Mouse (Mus musculus) cerebellum, adult 2 months (tissue): ENCODE results near the gene Tyro3. TPM values are rescaled to one million over a fixed set of nuclear protein-coding genes. Genes with fewer than 3 reads are reported as not detected.

Experiments
- DNase-seq, 2 experiments: peaks; one replicate each; pipeline ENCODE4 v3.0.0; 2021
- H3K27ac ChIP-seq: fragments of 200-500 bp; 2 replicates; pipeline ENCODE4 v1.5.1; 2012; ENCODE audit warnings: low read length, control low read depth, inconsistent platforms; ENCODE audit not compliant: insufficient read depth
- H3K27me3 ChIP-seq: fragments of 200-500 bp; 2 replicates; pipeline ENCODE4 v1.6.1; 2012; ENCODE audit warnings: inconsistent platforms, mild to moderate bottlenecking, low read length, moderate library complexity; ENCODE audit not compliant: control insufficient read depth, insufficient read depth
- H3K4me1 ChIP-seq: fragments of 200-500 bp; 2 replicates; pipeline ENCODE4 v1.6.1; 2011; ENCODE audit warnings: low read length; ENCODE audit not compliant: control insufficient read depth, insufficient read depth
- H3K4me3 ChIP-seq: fragments of 200-500 bp; replicated peaks from 2 replicates; pipeline ENCODE3; 2011; ENCODE audit warnings: mild to moderate bottlenecking, low read depth, low read length, control low read depth; ENCODE audit not compliant: insufficient read depth
- CTCF ChIP-seq: fragments of 200-500 bp; IDR thresholded peaks from 2 replicates; pipeline ENCODE4 v1.5.1; 2011; ENCODE audit warnings: low read depth, mild to moderate bottlenecking, control low read depth, low read length, moderate library complexity, borderline replicate concordance; ENCODE audit not compliant: insufficient read depth
- POLR2A ChIP-seq: fragments of 200-500 bp; IDR thresholded peaks from 2 replicates; pipeline ENCODE4 v1.6.1; 2011; ENCODE audit warnings: low read length, control low read depth, borderline replicate concordance; ENCODE audit not compliant: insufficient read depth
- WGBS: fragments of 180-500 bp; shearing (Covaris S2); methylation state at CpG from one replicate; pipeline ENCODE4 v1.1.7; 2018; 5-methylcytosine and 5-hydroxymethylcytosine counted together
- polyA plus RNA-seq: library from polyadenylated mRNA; depleted of rRNA; stranded (reverse); fragments of >200 nt; gene quantifications from 2 replicates; pipeline ENCODE4 v1.2.3, GENCODE M21; 2012

Tyro3 gene
- polyA plus RNA-seq, 1 experiment, result 150 TPM

GRCm38 (mm10) chr2:119810890-119811289 is 13.4 kb downstream of the Tyro3 start:
- Histone ChIP-seq H3K4me3 (no peak overlapping the region), H3K4me1 (peaks cover 54% of the 10 kb centered on the region), H3K27ac (no peak overlapping the region), H3K27me3 (no peaks in the 10 kb centered on the region)
- TF ChIP-seq POLR2A, result no peak
- no peak for TF ChIP-seq CTCF
- 42% methylated on average over 12 of the region's 12 CpGs for WGBS
- DNase-seq, result peak in 1 of 2 experiments; percentile 25

- Histone ChIP-seq H3K4me3 (no peak overlapping the region), H3K27me3 (no peaks in the 10 kb centered on the region), H3K27ac (no peak overlapping the region), H3K4me1 (peaks cover 56% of the 10 kb centered on the region)
- DNase-seq, result peak; percentile 70 to 76
- TF ChIP-seq POLR2A, result no peak
- no peak for TF ChIP-seq CTCF
- 28% methylated on average over 14 of the region's 14 CpGs for WGBS
These were observed 14.1 kb downstream of the Tyro3 start for GRCm38 (mm10) chr2:119811490-119812146.

- WGBS, result 8% methylated on average over 7 of the region's 7 CpGs
- no peak for TF ChIP-seq POLR2A
- no peak for TF ChIP-seq CTCF
- Histone ChIP-seq H3K4me3 (no peak overlapping the region), H3K27ac (peak overlapping the region; percentile 43; the same call in 1 of the 2 replicates), H3K4me1 (peaks cover 55% of the 10 kb centered on the region), H3K27me3 (no peaks in the 10 kb centered on the region)
- peak; percentile 59 to 65 for DNase-seq
These were observed 16.9 kb downstream of the Tyro3 start for GRCm38 (mm10) chr2:119814376-119814933.

GRCm38 (mm10) chr2:119816611-119817010 is 19.1 kb downstream of the Tyro3 start:
- Histone ChIP-seq H3K4me3 (no peak overlapping the region), H3K4me1 (peaks cover 35% of the 10 kb centered on the region), H3K27me3 (no peaks in the 10 kb centered on the region), H3K27ac (peak overlapping the region; percentile 40)
- DNase-seq, result no peak
- no peak for TF ChIP-seq CTCF
- TF ChIP-seq POLR2A, result no peak
- 26% methylated on average over 13 of the region's 13 CpGs for WGBS

- Histone ChIP-seq H3K4me3 (no peak overlapping the region), H3K27ac (peak overlapping the region; percentile 40), H3K4me1 (peaks cover 32% of the 10 kb centered on the region), H3K27me3 (no peaks in the 10 kb centered on the region)
- WGBS, result 17% methylated on average over 5 of the region's 5 CpGs
- TF ChIP-seq POLR2A (no peak), CTCF (no peak)
- peak; percentile 79 to 87 for DNase-seq
These were observed 19.5 kb downstream of the Tyro3 start for GRCm38 (mm10) chr2:119817047-119817446.

- H3K27ac ChIP-seq, result no peak overlapping the region
- H3K4me3 ChIP-seq, result no peak overlapping the region
- 59% methylated on average over 9 of the region's 9 CpGs for WGBS
- H3K4me1 ChIP-seq, result peaks cover 24% of the 10 kb centered on the region
- no peaks in the 10 kb centered on the region for H3K27me3 ChIP-seq
- DNase-seq, result no peak
- TF ChIP-seq CTCF, result no peak
These were observed 21.2 kb downstream of the Tyro3 start for GRCm38 (mm10) chr2:119818668-119819272.

- TF ChIP-seq CTCF (no peak), POLR2A (no peak)
- 62% methylated on average over 9 of the region's 9 CpGs for WGBS
- Histone ChIP-seq H3K27me3 (no peaks in the 10 kb centered on the region), H3K4me1 (peaks cover 14% of the 10 kb centered on the region), H3K27ac (no peak overlapping the region; the same call in 1 of the 2 replicates), H3K4me3 (no peak overlapping the region)
- peak in 1 of 2 experiments; percentile 59 for DNase-seq
These were observed 23.6 kb downstream of the Tyro3 start for GRCm38 (mm10) chr2:119821136-119821535.

GRCm38 (mm10) chr2:119830579-119830978 is 33.0 kb downstream of the Tyro3 start:
- H3K27ac ChIP-seq, result no peak overlapping the region
- TF ChIP-seq POLR2A, result no peak
- TF ChIP-seq CTCF, result peak; percentile 29; the same call in 1 of the 2 replicates
- no peak for DNase-seq
- no peaks in the 10 kb centered on the region for H3K27me3 ChIP-seq
- WGBS, result 61% methylated on average over 2 of the region's 2 CpGs
- no peaks in the 10 kb centered on the region for H3K4me1 ChIP-seq
- H3K4me3 ChIP-seq, result no peak overlapping the region
